Mouse (Mus musculus): ENCODE data around the gene Ttc28.

DNA sequence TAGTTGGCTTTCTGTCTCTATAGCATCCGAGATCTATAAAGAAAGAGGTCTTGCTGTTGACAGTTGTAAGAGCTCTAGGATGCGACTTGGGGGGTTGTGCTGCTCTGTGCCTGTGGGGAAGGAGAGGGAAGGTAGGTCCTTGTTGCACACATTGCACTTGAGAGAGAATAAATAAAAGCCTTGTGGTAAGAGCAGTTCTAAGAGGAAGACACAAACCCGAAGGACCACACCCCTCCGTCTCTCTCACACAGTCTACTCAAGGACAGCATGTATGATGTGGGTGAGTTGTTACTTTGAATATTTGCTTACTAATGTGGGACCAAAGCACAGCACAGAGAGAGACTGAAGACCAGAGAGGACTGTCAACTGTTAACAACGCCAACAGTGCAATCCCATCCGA is 160.2 kb downstream of the Ttc28 start:
- no peak for TF ChIP-seq CHD2 (IDR thresholded peaks at IDR 0.05; ENCODE audit: low read depth, low read length)
- TF ChIP-seq MAFK (IDR thresholded peaks at IDR 0.05; ENCODE audit: insufficient read depth, low read depth, low read length), result no peak
- TF ChIP-seq ZNF384 (IDR thresholded peaks at IDR 0.05; ENCODE audit: low read depth, low read length), result no peak
- no peak for TF ChIP-seq ZC3H11A (IDR thresholded peaks at IDR 0.05; ENCODE audit: borderline replicate concordance, low read depth, low read length)
